Mouse (Mus musculus) CD4-positive, CD25-positive, alpha-beta regulatory T cell, adult 2 months (primary cell): ENCODE data around the gene Map9.
"Not testable (repeated sequence)": the region's sequence is repeated elsewhere in the genome, so short reads cannot be mapped to it uniquely, and the experiment has no call there.

Experiments
- DNase-seq: peaks from one replicate; pipeline ENCODE4 v3.0.0-alpha.2; 2012; ENCODE audit warnings: low read depth, low spot score

Gene Map9

DNA sequence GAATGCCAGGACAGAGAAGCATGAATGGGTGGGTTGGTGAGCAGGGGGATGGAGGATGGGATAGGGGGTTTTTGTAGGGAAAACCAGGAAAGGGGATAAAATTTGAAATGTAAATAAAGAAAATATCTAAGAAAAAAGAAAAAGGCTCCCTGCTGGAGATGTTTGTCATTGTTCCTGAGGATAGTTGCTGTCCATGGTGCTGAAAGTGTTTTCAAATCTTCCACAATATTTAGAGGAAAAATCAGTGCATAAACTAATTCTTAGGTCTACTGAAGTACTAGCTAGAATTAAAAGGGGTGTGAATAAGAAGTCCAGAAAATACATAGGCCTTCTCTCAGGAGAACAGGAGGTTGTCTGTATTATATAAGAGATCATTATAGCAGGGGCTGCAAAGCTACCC lies 54.6 kb downstream of the Map9 start:
- DNase-seq, result peak; percentile 2

DNA sequence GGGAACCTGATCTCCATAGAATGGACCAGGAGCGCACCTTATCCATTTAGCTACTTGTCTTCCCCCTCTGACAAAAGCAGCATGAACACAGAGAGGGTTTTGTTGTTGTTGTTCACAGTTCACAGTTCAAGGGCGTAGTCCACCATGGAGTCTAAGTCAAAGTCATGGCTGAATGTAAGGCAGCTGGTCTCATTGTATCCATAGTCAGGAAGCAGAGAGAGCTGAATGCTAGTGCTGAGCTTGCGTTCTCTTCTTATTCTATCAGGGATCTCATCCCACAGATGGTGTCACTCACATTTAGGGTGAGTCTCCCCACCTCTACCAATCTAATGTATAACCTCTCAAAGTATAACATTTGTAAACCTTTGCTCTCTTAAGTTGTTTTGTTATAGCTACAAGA lies 60.1 kb downstream of the Map9 start:
- DNase-seq, result no peak

DNA sequence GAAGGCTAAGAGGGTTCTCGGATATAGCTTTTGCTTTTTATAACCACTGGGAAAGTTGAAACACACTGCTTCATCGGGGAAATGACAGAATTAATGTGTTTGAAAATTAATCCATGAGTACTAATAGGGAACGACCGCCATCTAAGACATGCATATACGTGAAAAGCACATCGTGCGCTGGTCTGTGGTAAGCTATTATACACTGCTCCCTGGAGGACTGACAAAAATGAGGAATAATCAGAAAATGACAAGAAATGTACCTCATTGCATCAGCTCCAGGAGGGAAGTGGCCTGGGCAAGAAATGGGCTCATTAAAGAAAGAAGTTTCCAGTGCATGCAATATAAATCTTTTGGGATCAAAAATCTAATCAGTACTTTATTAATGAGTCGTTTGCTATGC lies 77.5 kb downstream of the Map9 start:
- no peak for DNase-seq

DNA sequence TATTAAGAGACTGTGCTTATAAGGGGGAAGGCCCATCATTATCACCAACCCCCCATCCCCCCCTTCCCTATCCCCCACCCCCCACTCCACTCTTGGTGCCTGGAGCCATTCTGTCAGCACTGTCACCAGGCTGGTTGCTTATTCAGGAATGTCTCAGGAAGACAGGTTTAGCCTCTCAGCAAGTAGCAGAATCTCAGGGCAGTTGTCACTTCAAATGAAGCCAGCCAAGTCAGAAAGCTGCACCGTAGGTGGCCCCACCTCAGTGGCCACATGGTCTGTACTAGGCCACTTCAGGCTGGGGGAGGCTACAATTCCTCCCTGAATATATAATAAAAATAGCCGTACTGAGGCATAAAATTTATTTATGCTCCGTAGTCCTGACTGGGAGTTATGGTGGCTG lies 83.1 kb downstream of the Map9 start:
- no peak for DNase-seq

DNA sequence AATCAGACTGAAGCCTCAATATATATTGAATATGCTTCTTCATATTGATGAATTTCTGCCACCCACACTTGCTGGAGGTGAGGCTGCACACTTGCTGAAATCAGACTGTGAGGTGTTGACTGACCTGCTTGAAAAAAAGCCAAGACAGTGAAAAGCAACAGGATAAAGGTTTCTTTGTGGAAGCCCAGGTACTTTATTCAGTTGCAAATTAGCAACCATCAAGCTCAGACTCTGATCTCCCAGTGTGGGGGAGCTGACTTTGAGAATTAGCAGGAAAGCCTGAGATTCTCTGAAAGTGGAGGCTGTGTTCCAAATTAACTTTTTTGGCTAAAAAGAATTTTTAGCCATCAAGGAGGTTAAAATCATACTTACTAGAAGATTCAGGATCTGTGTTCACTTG lies 83.8 kb downstream of the Map9 start:
- not testable (repeated sequence) for DNase-seq
